Mouse (Mus musculus): Measurements from ENCODE around the gene Endou.
"Not testable (repeated sequence)": the region's sequence is repeated elsewhere in the genome, so short reads cannot be mapped to it uniquely, and the experiment has no call there.

Endou gene

GRCm38 (mm10) chr15:97682053-97682452 lies 49.1 kb downstream of the Endou start:
- ATAC-seq (ENCODE audit: low TSS enrichment): no peak

GRCm38 (mm10) chr15:97679991-97680681 lies 51.0 kb downstream of the Endou start:
- ATAC-seq (ENCODE audit: low TSS enrichment): no peak

GRCm38 (mm10) chr15:97677341-97677740 lies 53.8 kb downstream of the Endou start:
- no peak for ATAC-seq (ENCODE audit: low TSS enrichment)

- no peak for ATAC-seq (ENCODE audit: low TSS enrichment)
These were observed 55.2 kb downstream of the Endou start for GRCm38 (mm10) chr15:97675927-97676326.

GRCm38 (mm10) chr15:97674423-97674822 lies 56.7 kb downstream of the Endou start:
- ATAC-seq (ENCODE audit: low TSS enrichment): no peak

GRCm38 (mm10) chr15:97673256-97674000 lies 57.7 kb downstream of the Endou start:
- no peak for ATAC-seq (ENCODE audit: low TSS enrichment)

GRCm38 (mm10) chr15:97672211-97672765 lies 58.9 kb downstream of the Endou start:
- ATAC-seq (ENCODE audit: low TSS enrichment): peak; percentile 92

- no peak for ATAC-seq (ENCODE audit: low TSS enrichment)
These were observed 60.6 kb downstream of the Endou start for GRCm38 (mm10) chr15:97670554-97670953.

GRCm38 (mm10) chr15:97668158-97668877 lies 62.8 kb downstream of the Endou start:
- ATAC-seq (ENCODE audit: low TSS enrichment): not testable (repeated sequence)

- no peak for ATAC-seq (ENCODE audit: low TSS enrichment)
These were observed 63.7 kb downstream of the Endou start for GRCm38 (mm10) chr15:97667437-97667836.

GRCm38 (mm10) chr15:97666457-97666770 lies 64.7 kb downstream of the Endou start:
- no peak for ATAC-seq (ENCODE audit: low TSS enrichment)

GRCm38 (mm10) chr15:97665770-97666456 lies 65.2 kb downstream of the Endou start:
- no peak for ATAC-seq (ENCODE audit: low TSS enrichment)

- ATAC-seq (ENCODE audit: low TSS enrichment): no peak
These were observed 66.0 kb downstream of the Endou start for GRCm38 (mm10) chr15:97664981-97665668.

GRCm38 (mm10) chr15:97663750-97664406 lies 67.3 kb downstream of the Endou start:
- ATAC-seq (ENCODE audit: low TSS enrichment): peak; percentile 93

Data from frontal cortex, adult (tissue).